Mouse (Mus musculus): ENCODE results near the gene Nectin4.

- no peak for TF ChIP-seq MYC (IDR thresholded peaks at IDR 0.05; ENCODE audit: low read depth, low read length)
- no peak for TF ChIP-seq ZNF384 (IDR thresholded peaks at IDR 0.05; ENCODE audit: low read depth, low read length)
- no peak for TF ChIP-seq CTCF (conservative IDR thresholded peaks at IDR 0.05 in 1 of 2, IDR thresholded peaks at IDR 0.05 in 1 of 2; ENCODE audit: low read depth in 2 of 2, low read length in 2 of 2)
- no peak for TF ChIP-seq MAX (IDR thresholded peaks at IDR 0.05; ENCODE audit: low read length)
- TF ChIP-seq POLR2A (IDR thresholded peaks at IDR 0.05; ENCODE audit: low read depth, low read length) = no peak
- no peak for TF ChIP-seq SMC3 (IDR thresholded peaks at IDR 0.05; ENCODE audit: low read depth, low read length)
- no peak for TF ChIP-seq POLR2AphosphoS2 (IDR thresholded peaks at IDR 0.05; ENCODE audit: low read depth, low read length)
- TF ChIP-seq NELFE (IDR thresholded peaks at IDR 0.05; ENCODE audit: low read depth, low read length) = no peak
- TF ChIP-seq KAT2A (IDR thresholded peaks at IDR 0.05; ENCODE audit: insufficient replicate concordance, low read length) = no peak
- no peak for TF ChIP-seq RCOR1 (conservative IDR thresholded peaks at IDR 0.05; ENCODE audit: low read depth, low read length)
These were observed 65.5 kb downstream of the Nectin4 start for GRCm38 (mm10) chr1:171435288-171435814.
